Mouse (Mus musculus) intestine, embryonic 14.5 days (tissue): ENCODE results near the gene Zfp715. TPM values are rescaled to one million over a fixed set of nuclear protein-coding genes. Genes with fewer than 3 reads are reported as not detected.

Experiments
- ATAC-seq: fragments of 200-750 bp; cut with Nextera tagmentation; replicated peaks from 2 replicates; pipeline ENCODE4 v1.8.0; 2017; ENCODE audit warnings: low read depth, moderate number of reproducible peaks, moderate TSS enrichment, moderate library complexity; ENCODE audit not compliant: low FRiP score, low TSS enrichment
- DNase-seq: peaks from one replicate; pipeline ENCODE4 v3.0.0-alpha.2; 2018; ENCODE audit warnings: low spot score
- H3K27ac ChIP-seq: fragments of 300-500 bp; sonication (generic); 2 replicates; pipeline ENCODE4 v1.5.1; 2014; ENCODE audit warnings: low read depth, mild to moderate bottlenecking, control low read depth
- H3K27me3 ChIP-seq: fragments of 300-500 bp; sonication (generic); replicated peaks from 2 replicates; pipeline ENCODE4 v1.6.1; 2014; ENCODE audit warnings: low read length, control low read depth; ENCODE audit not compliant: control insufficient read depth, insufficient read depth
- H3K36me3 ChIP-seq: fragments of 300-500 bp; sonication (generic); 2 replicates; pipeline ENCODE4 v1.6.1; 2014; ENCODE audit warnings: low read length, control low read depth; ENCODE audit not compliant: control insufficient read depth, insufficient read depth
- H3K4me1 ChIP-seq: fragments of 300-500 bp; sonication (generic); replicated peaks from 2 replicates; pipeline ENCODE4 v1.6.1; 2014; ENCODE audit warnings: low read length, control low read depth, mixed read lengths; ENCODE audit not compliant: control insufficient read depth, insufficient read depth
- H3K4me2 ChIP-seq: fragments of 300-500 bp; sonication (generic); 2 replicates; pipeline ENCODE4 v1.6.1; 2014; ENCODE audit warnings: low read length
- H3K4me3 ChIP-seq: fragments of 300-500 bp; sonication (generic); 2 replicates; pipeline ENCODE4 v1.5.1; 2014; ENCODE audit warnings: low read depth, low read length, control low read depth, mixed read lengths
- H3K9ac ChIP-seq: fragments of 300-500 bp; sonication (generic); 2 replicates; pipeline ENCODE4 v1.6.1; 2014; ENCODE audit warnings: mild to moderate bottlenecking, low read length
- H3K9me3 ChIP-seq: fragments of 300-500 bp; sonication (generic); 2 replicates; pipeline ENCODE4 v1.6.1; 2016; ENCODE audit warnings: low read length, control low read depth; ENCODE audit not compliant: control insufficient read depth
- WGBS: fragments of 180-500 bp; shearing (Covaris S2); extraction: QIAGEN DNeasy Blood & Tissue Kit; methylation state at CpG from one replicate; pipeline ENCODE4 v1.1.7; 2014; 5-methylcytosine and 5-hydroxymethylcytosine counted together
- polyA plus RNA-seq: library from polyadenylated mRNA; unstranded; fragments of >200 nt; fragmentation: Nextera tagmentation; extraction: Ambion mirVana; gene quantifications from 2 replicates; pipeline ENCODE4 v1.2.1, GENCODE M21; 2014

Gene Zfp715
- polyA plus RNA-seq = 14.1 and 14.9 TPM in 2 replicates

DNA sequence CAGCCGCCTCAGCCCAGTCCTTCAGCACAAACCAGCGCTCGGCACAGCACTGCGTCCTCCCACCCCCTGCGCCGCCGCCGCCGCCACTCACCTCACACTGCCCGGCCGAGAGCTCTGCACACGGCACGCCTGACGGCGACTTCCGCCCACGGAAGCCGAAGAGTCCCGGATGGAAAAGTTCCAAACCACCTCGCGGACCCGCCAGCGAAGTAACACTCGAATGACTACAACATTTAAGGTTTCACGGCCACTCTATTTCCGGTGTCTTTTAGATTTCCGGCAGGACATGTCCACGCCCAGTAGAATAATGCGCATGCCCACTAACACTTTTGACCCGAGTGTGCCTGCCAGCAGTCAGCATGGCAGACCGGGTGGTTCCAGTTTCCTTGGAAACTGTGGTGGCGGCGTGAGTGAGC lies at the start of gene Zfp715:
Zfp715 (minus strand) TSS at position 282 of the 416 bp plus-strand sequence.
- Histone ChIP-seq H3K9me3 (no peaks in the 10 kb centered on the region), H3K27ac (peak within 1 kb of the TSS; percentile 82), H3K36me3 (peaks cover 21% of the 10 kb centered on the region), H3K4me1 (peaks cover 11% of the 10 kb centered on the region), H3K27me3 (no peaks in the 10 kb centered on the region), H3K4me3 (peak within 1 kb of the TSS; percentile 83), H3K4me2 (peak within 1 kb of the TSS; percentile 48), H3K9ac (peak within 1 kb of the TSS; percentile 74)
- peak; percentile 93 for ATAC-seq
- peak; percentile 89 for DNase-seq
- under 1% methylated on average over 33 of the region's 33 CpGs for WGBS

DNA sequence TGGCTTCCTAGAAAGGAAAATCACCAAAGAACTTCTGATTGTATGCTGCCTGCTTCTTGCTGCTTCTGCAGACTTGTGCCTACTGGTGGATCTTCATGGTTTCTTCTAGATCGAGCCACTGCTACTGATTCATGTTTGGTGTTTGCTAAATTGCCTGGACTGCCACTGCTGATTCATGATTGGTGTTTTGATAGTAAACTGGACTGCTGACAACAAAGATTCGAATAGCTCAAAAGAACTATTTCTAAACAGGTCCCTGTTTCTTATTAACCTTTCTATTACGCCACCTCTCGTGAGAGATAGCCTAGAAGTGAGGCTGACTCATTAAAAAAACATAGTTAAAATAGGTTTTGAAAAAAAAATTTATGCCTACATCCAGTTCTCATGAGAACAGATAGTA lies 48.9 kb upstream of the Zfp715 start:
- Histone ChIP-seq H3K9me3 (no peaks in the 10 kb centered on the region), H3K27me3 (no peaks in the 10 kb centered on the region), H3K4me2 (no peak overlapping the region), H3K9ac (no peak overlapping the region), H3K4me3 (no peak overlapping the region), H3K27ac (no peak overlapping the region), H3K36me3 (no peaks in the 10 kb centered on the region), H3K4me1 (no peaks in the 10 kb centered on the region)
- 77% methylated on average over 4 of the region's 4 CpGs for WGBS
- DNase-seq = no peak
- no peak for ATAC-seq

DNA sequence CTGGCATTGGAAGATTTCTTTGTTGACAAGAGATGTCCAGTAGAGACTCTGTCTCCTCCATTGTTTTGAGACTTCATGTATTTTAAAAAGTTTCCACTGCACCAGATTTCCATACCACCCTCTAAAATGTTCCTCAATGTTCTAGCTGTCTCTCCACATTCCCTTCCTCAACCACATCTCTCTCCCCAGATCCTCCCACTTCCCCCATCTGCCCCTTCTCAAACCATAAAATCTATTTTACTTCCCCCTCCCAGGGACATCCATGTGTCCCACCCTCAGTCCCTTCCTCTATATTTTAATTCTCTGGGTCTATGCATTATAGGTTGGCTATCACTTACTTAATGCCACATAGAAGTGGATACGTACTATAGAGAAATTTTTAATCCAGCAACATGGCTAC lies 48.3 kb upstream of the Zfp715 start:
- H3K4me3 ChIP-seq = no peak overlapping the region
- ATAC-seq (no peak), DNase-seq (no peak)
- H3K4me2 ChIP-seq = no peak overlapping the region
- H3K36me3 ChIP-seq = no peaks in the 10 kb centered on the region
- H3K4me1 ChIP-seq = no peaks in the 10 kb centered on the region
- no peak overlapping the region for H3K9ac ChIP-seq
- 100% methylated on average over 1 of the region's 1 CpGs for WGBS
- no peaks in the 10 kb centered on the region for H3K27me3 ChIP-seq
- H3K9me3 ChIP-seq = no peaks in the 10 kb centered on the region
- H3K27ac ChIP-seq = no peak overlapping the region

DNA sequence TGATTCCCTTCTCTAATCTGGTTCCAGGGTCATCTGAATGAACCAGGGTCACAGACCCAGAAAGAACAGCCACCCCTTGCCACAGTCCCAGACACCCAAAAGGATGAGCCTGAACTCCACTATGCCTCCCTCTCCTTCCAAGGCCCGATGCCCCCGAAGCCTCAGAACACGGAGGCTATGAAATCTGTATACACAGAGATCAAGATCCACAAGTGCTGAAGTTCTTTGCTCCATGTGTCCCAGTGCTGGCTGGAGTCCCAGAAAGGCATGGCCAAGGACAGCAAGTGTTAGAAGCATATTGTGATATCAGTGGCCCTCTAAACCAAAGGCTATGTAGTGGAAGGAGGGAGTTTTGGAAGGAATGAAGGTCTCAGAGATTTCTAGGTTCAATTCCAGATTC lies 45.5 kb upstream of the Zfp715 start:
- H3K9ac ChIP-seq = no peak overlapping the region
- no peak overlapping the region for H3K27ac ChIP-seq
- no peaks in the 10 kb centered on the region for H3K36me3 ChIP-seq
- H3K27me3 ChIP-seq = no peaks in the 10 kb centered on the region
- no peak overlapping the region for H3K4me2 ChIP-seq
- WGBS = 83% methylated on average over 3 of the region's 3 CpGs
- DNase-seq = no peak
- no peak for ATAC-seq
- H3K4me3 ChIP-seq = no peak overlapping the region
- H3K9me3 ChIP-seq = no peaks in the 10 kb centered on the region
- H3K4me1 ChIP-seq = 0 out of 2 replicates have a peak, but pooled peaks cover 4% of the 10 kb centered on the region

DNA sequence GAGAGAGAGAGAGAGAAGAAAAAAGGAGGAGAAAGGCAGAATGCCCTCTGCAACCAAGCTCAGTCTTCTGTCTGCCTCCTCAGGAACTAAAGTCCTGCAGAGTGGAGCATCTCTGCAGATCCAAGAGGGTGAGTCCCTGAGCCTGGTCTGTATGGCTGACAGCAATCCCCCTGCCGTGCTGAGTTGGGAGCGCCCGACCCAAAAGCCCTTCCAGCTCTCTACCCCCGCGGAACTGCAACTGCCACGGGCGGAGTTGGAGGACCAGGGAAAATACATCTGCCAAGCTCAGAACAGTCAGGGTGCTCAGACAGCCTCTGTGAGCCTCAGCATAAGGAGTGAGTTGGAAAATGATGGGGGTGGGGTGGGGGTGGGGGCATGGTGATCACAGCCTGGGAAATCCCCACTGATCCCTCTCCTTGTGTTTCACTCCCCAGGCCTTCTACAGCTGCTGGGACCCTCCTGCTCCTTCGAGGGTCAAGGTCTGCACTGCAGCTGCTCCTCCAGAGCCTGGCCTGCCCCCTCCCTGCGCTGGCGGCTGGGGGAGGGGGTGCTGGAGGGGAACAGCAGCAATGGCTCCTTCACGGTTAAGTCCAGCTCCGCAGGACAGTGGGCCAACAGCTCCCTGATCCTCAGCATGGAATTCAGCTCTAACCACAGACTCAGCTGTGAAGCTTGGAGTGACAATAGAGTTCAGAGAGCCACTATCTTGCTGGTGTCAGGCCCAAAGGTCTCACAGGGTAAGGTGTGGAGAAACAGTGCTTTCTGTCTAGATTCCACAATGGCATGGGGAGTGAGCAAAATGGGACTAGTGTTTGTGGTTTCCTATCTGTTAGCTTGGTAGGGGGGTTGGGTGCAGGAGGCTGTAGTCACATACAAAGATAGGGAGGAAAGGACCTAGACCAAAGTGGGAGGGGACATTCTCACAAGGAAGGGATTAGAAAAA lies 42.1 kb upstream of the Zfp715 start:
- WGBS = 12% methylated on average over 11 of the region's 12 CpGs
- no peak overlapping the region for H3K27ac ChIP-seq
- no peaks in the 10 kb centered on the region for H3K36me3 ChIP-seq
- 0 out of 2 replicates have a peak, but pooled peaks cover 4% of the 10 kb centered on the region for H3K4me1 ChIP-seq
- no peak overlapping the region for H3K4me3 ChIP-seq
- DNase-seq (no peak), ATAC-seq (no peak)
- H3K4me2 ChIP-seq = no peak overlapping the region; the same call in 1 of the 2 replicates
- H3K27me3 ChIP-seq = no peaks in the 10 kb centered on the region
- no peak overlapping the region for H3K9ac ChIP-seq
- no peaks in the 10 kb centered on the region for H3K9me3 ChIP-seq

DNA sequence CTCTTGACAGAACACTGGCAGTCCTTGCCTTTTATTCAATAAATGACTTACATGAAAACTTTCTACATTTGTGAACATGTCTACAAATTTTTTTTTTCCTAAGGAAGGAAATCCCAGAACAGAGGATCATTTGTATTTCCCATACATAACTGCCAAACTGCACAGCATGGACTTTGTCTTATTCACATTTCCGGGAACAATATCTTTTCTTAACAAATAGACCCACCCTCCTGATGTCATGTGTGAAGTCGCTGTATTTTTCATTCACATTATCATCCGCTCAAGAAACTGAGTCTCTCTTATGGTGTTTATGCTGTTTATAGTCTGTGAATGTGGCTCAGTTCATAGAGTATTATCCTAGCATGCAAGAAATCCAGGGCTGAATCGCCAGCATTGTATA lies 40.7 kb upstream of the Zfp715 start:
- WGBS = 75% methylated on average over 4 of the region's 4 CpGs
- H3K4me2 ChIP-seq = no peak overlapping the region
- H3K36me3 ChIP-seq = no peaks in the 10 kb centered on the region
- H3K4me3 ChIP-seq = no peak overlapping the region
- H3K27me3 ChIP-seq = no peaks in the 10 kb centered on the region
- DNase-seq (no peak), ATAC-seq (no peak)
- H3K27ac ChIP-seq = no peak overlapping the region
- H3K4me1 ChIP-seq = 0 out of 2 replicates have a peak, but pooled peaks cover 4% of the 10 kb centered on the region
- no peak overlapping the region for H3K9ac ChIP-seq
- H3K9me3 ChIP-seq = no peaks in the 10 kb centered on the region

DNA sequence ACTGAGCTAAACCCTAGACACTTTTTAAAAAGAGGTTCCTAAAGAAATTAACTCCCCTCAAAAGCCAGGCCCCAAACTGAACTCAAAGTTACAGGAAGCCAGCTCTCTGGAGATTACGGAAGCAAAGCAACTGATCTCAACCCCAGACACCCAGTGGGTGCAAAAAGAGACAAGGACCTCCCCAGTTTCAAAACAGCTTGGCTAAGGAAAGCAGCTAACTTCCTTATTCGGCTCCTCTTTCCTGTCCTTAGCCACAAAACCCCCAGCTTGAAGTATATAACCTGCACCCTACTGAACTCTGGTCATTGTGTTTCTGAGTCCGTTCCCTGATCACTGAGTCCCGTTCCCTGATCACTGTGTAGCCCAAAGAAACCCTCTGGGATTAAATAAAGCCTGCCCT lies 40.0 kb upstream of the Zfp715 start:
- Histone ChIP-seq H3K4me2 (no peak overlapping the region), H3K9me3 (no peaks in the 10 kb centered on the region), H3K4me1 (0 out of 2 replicates have a peak, but pooled peaks cover 4% of the 10 kb centered on the region), H3K9ac (no peak overlapping the region), H3K36me3 (no peaks in the 10 kb centered on the region), H3K27me3 (no peaks in the 10 kb centered on the region), H3K4me3 (no peak overlapping the region), H3K27ac (no peak overlapping the region)
- ATAC-seq (no peak), DNase-seq (no peak)
- WGBS = 74% methylated on average over 4 of the region's 4 CpGs

DNA sequence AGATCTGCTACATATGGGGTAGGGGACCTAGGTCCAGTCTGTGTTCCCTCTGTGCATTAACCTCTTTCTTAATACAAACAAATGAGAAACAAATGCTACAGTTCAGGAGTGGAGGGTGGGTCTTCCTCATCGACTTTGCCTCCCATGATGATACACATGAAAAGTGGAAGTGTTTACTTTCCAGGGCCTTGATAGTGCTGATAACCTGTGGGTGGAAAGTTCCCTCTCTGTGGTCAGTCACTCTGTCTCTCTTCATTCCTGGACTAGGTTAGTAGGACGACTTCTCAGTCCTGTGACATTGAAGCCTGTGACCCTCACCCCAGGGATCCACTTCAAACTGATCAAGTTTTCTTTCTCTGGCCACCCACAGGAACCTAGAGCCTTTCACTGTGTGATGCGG lies 38.1 kb upstream of the Zfp715 start, which contains the start of gene Siglecf:
Siglecf (plus strand) TSS at position 188 of the 400 bp plus-strand sequence.
- WGBS = 61% methylated on average over 3 of the region's 3 CpGs
- Histone ChIP-seq H3K27ac (no peak within 1 kb of the TSS), H3K9me3 (no peaks in the 10 kb centered on the region)

More for the DNA sequence above, 38.1 kb upstream of the Zfp715 start, which contains the start of gene Siglecf:
- H3K4me2 ChIP-seq = no peak within 1 kb of the TSS
- no peaks in the 10 kb centered on the region for H3K36me3 ChIP-seq
- H3K9ac ChIP-seq = no peak within 1 kb of the TSS
- no peak within 1 kb of the TSS for H3K4me3 ChIP-seq
- 0 out of 2 replicates have a peak, but pooled peaks cover 4% of the 10 kb centered on the region for H3K4me1 ChIP-seq
- no peak for DNase-seq
- no peaks in the 10 kb centered on the region for H3K27me3 ChIP-seq
- ATAC-seq = no peak
